Mouse (Mus musculus): ENCODE results near the gene Tspan8.

- no peak for TF ChIP-seq POLR2A (IDR thresholded peaks at IDR 0.05; ENCODE audit: borderline replicate concordance, low read depth, low read length)
- no peak for TF ChIP-seq CTCF (IDR thresholded peaks at IDR 0.05; ENCODE audit: low read depth, low read length)
Measured at GRCm38 (mm10) chr10:115775945-115776905, 40.4 kb upstream of the Tspan8 start.

All from bone marrow macrophage, adult 2 months (primary cell).